Mouse (Mus musculus) lung, embryonic 15.5 days (tissue): ENCODE measurements around the gene Prrt1. TPM values are rescaled to one million over a fixed set of nuclear protein-coding genes. Genes with fewer than 3 reads are reported as not detected.
A peak's percentile ranks its signal among the peaks of the same experiment; 100 is the strongest.

Experiments used
- ATAC-seq: fragments of 200-750 bp; cut with Nextera tagmentation; 2 replicates; pipeline ENCODE4 v1.8.0; 2017; ENCODE audit warnings: moderate number of reproducible peaks, borderline replicate concordance; ENCODE audit not compliant: low FRiP score, low TSS enrichment; ENCODE audit errors: extremely low read depth
- H3K27ac ChIP-seq: fragments of 300-500 bp; sonication (generic); 2 replicates; pipeline ENCODE4 v1.5.1; 2015; ENCODE audit warnings: moderate library complexity, mild to moderate bottlenecking, inconsistent platforms
- H3K27me3 ChIP-seq: fragments of 300-500 bp; sonication (generic); 2 replicates; pipeline ENCODE4 v1.6.1; 2015; ENCODE audit warnings: inconsistent platforms
- H3K36me3 ChIP-seq: fragments of 300-500 bp; sonication (generic); 2 replicates; pipeline ENCODE4 v1.6.1; 2015; ENCODE audit warnings: inconsistent platforms
- H3K4me1 ChIP-seq: fragments of 300-500 bp; sonication (generic); 2 replicates; pipeline ENCODE4 v1.6.1; 2015; ENCODE audit warnings: inconsistent platforms
- H3K4me2 ChIP-seq: fragments of 300-500 bp; sonication (generic); 2 replicates; pipeline ENCODE4 v1.6.1; 2015; ENCODE audit warnings: inconsistent platforms, mild to moderate bottlenecking, moderate library complexity
- H3K4me3 ChIP-seq: fragments of 300-500 bp; sonication (generic); 2 replicates; pipeline ENCODE4 v1.5.1; 2015; ENCODE audit warnings: mild to moderate bottlenecking, inconsistent platforms
- H3K9ac ChIP-seq: fragments of 300-500 bp; sonication (generic); 2 replicates; pipeline ENCODE4 v1.6.1; 2015; ENCODE audit warnings: inconsistent platforms
- H3K9me3 ChIP-seq: fragments of 300-500 bp; sonication (generic); 2 replicates; pipeline ENCODE4 v1.6.1; 2016; ENCODE audit warnings: inconsistent platforms
- WGBS: fragments of 180-500 bp; shearing (Covaris S2); methylation state at CpG from one replicate; pipeline ENCODE4 v1.1.7; 2015; 5-methylcytosine and 5-hydroxymethylcytosine counted together
- polyA plus RNA-seq: library from polyadenylated mRNA; unstranded; fragments of >200 nt; fragmentation: Nextera tagmentation; extraction: Ambion mirVana; gene quantifications from 2 replicates; pipeline ENCODE4 v1.2.1, GENCODE M21; 2015

Prrt1 gene
- polyA plus RNA-seq, 1 experiment from 2014 or later = 0.46 TPM

GRCm38 (mm10) chr17:34621006-34621405 is 8.3 kb upstream of the Prrt1 start:
- H3K9ac ChIP-seq = no peak overlapping the region
- H3K4me1 ChIP-seq = peaks cover under 1% of the 10 kb centered on the region; the same call in 1 of the 2 replicates
- H3K9me3 ChIP-seq = no peaks in the 10 kb centered on the region
- WGBS = 75% methylated on average over 8 of the region's 8 CpGs
- H3K27me3 ChIP-seq = no peaks in the 10 kb centered on the region; the same call in 1 of the 2 replicates
- peaks cover 12% of the 10 kb centered on the region for H3K36me3 ChIP-seq
- H3K4me2 ChIP-seq = no peak overlapping the region
- H3K4me3 ChIP-seq = no peak overlapping the region
- H3K27ac ChIP-seq = no peak overlapping the region
- no peak for ATAC-seq

GRCm38 (mm10) chr17:34623161-34623560 is 6.2 kb upstream of the Prrt1 start:
- no peaks in the 10 kb centered on the region for H3K9me3 ChIP-seq
- H3K27me3 ChIP-seq = no peaks in the 10 kb centered on the region; the same call in 1 of the 2 replicates
- H3K36me3 ChIP-seq = peaks cover 12% of the 10 kb centered on the region
- WGBS = 84% methylated on average over 9 of the region's 9 CpGs
- ATAC-seq = no peak
- no peak overlapping the region for H3K4me3 ChIP-seq
- H3K9ac ChIP-seq = no peak overlapping the region
- no peak overlapping the region for H3K4me2 ChIP-seq
- H3K27ac ChIP-seq = no peak overlapping the region
- peaks cover 7% of the 10 kb centered on the region for H3K4me1 ChIP-seq

- H3K4me3 ChIP-seq = no peak overlapping the region
- WGBS = 87% methylated on average over 3 of the region's 3 CpGs
- H3K36me3 ChIP-seq = peaks cover 12% of the 10 kb centered on the region
- ATAC-seq = no peak
- no peak overlapping the region for H3K9ac ChIP-seq
- peaks cover 22% of the 10 kb centered on the region for H3K4me1 ChIP-seq
- no peaks in the 10 kb centered on the region for H3K9me3 ChIP-seq
- no peak overlapping the region for H3K27ac ChIP-seq
- H3K27me3 ChIP-seq = peaks cover 14% of the 10 kb centered on the region
- H3K4me2 ChIP-seq = no peak overlapping the region
These were observed 4.4 kb upstream of the Prrt1 start for GRCm38 (mm10) chr17:34624981-34625380.

GRCm38 (mm10) chr17:34626062-34626772 is 3.1 kb upstream of the Prrt1 start:
- 49% methylated on average over 16 of the region's 16 CpGs for WGBS
- Histone ChIP-seq H3K9ac (peak overlapping the region; percentile 58), H3K4me1 (peaks cover 34% of the 10 kb centered on the region), H3K27me3 (peaks cover 26% of the 10 kb centered on the region), H3K27ac (0 out of 2 replicates have a peak overlapping the region, but pooled peaks have one; percentile 90), H3K4me2 (peak overlapping the region; percentile 82), H3K4me3 (peak overlapping the region; percentile 69), H3K9me3 (no peaks in the 10 kb centered on the region), H3K36me3 (peaks cover 12% of the 10 kb centered on the region)
- ATAC-seq = no peak

- peak overlapping the region; percentile 90 for H3K27ac ChIP-seq
- peaks cover 8% of the 10 kb centered on the region for H3K36me3 ChIP-seq
- H3K4me2 ChIP-seq = peak overlapping the region; percentile 82
- peak overlapping the region; percentile 58 for H3K9ac ChIP-seq
- peak overlapping the region; percentile 69 for H3K4me3 ChIP-seq
- H3K9me3 ChIP-seq = no peaks in the 10 kb centered on the region
- peaks cover 32% of the 10 kb centered on the region for H3K27me3 ChIP-seq
- H3K4me1 ChIP-seq = peaks cover 39% of the 10 kb centered on the region
- ATAC-seq = no peak
- WGBS = 0% methylated on average over 18 of the region's 18 CpGs
These were observed 2.6 kb upstream of the Prrt1 start for GRCm38 (mm10) chr17:34626773-34627092.

GRCm38 (mm10) chr17:34627093-34627942 is 2.0 kb upstream of the Prrt1 start:
- peak overlapping the region; percentile 82 for H3K4me2 ChIP-seq
- peak overlapping the region; percentile 69 for H3K4me3 ChIP-seq
- H3K9me3 ChIP-seq = no peaks in the 10 kb centered on the region
- peaks cover 45% of the 10 kb centered on the region for H3K4me1 ChIP-seq
- under 1% methylated on average over 37 of the region's 45 CpGs for WGBS
- peaks cover 8% of the 10 kb centered on the region; the same call in 1 of the 2 replicates for H3K36me3 ChIP-seq
- ATAC-seq = peak; percentile 86
- peak overlapping the region; percentile 90 for H3K27ac ChIP-seq
- peak overlapping the region; percentile 58 for H3K9ac ChIP-seq
- peaks cover 37% of the 10 kb centered on the region for H3K27me3 ChIP-seq

GRCm38 (mm10) chr17:34627943-34628643 is 1.2 kb upstream of the Prrt1 start, which contains the start of gene Ppt2:
TSS of gene Ppt2 (minus strand) at chr17:34628510.
- H3K4me2 ChIP-seq = peak within 1 kb of the TSS; percentile 82
- H3K27ac ChIP-seq = peak within 1 kb of the TSS; percentile 90
- peaks cover 1% of the 10 kb centered on the region; the same call in 1 of the 2 replicates for H3K36me3 ChIP-seq
- peaks cover 45% of the 10 kb centered on the region for H3K27me3 ChIP-seq
- no peaks in the 10 kb centered on the region for H3K9me3 ChIP-seq
- peak within 1 kb of the TSS; percentile 69 for H3K4me3 ChIP-seq
- peak within 1 kb of the TSS; percentile 52 for H3K9ac ChIP-seq
- WGBS = 3% methylated on average over 29 of the region's 29 CpGs
- ATAC-seq = no peak; the same call in 1 of the 2 replicates
- H3K4me1 ChIP-seq = peaks cover 49% of the 10 kb centered on the region

- Histone ChIP-seq H3K27me3 (peaks cover 50% of the 10 kb centered on the region), H3K9me3 (no peaks in the 10 kb centered on the region)
- WGBS = 25% methylated on average over 5 of the region's 5 CpGs
These were observed 727 bp upstream of the Prrt1 start for GRCm38 (mm10) chr17:34628644-34628967.

GRCm38 (mm10) chr17:34629796-34630603 is 667 bp downstream of the Prrt1 start:
- no peaks in the 10 kb centered on the region for H3K36me3 ChIP-seq
- WGBS = 18% methylated on average over 12 of the region's 12 CpGs
- H3K4me1 ChIP-seq = peaks cover 49% of the 10 kb centered on the region
- 0 out of 2 replicates have a peak overlapping the region, but pooled peaks have one; percentile 15 for H3K4me3 ChIP-seq
- peaks cover 60% of the 10 kb centered on the region for H3K27me3 ChIP-seq
- no peak for ATAC-seq
- H3K9me3 ChIP-seq = no peaks in the 10 kb centered on the region
- H3K27ac ChIP-seq = no peak overlapping the region
- H3K4me2 ChIP-seq = peak overlapping the region; percentile 82
- no peak overlapping the region for H3K9ac ChIP-seq

More at GRCm38 (mm10) chr17:34628644-34628967, 727 bp upstream of the Prrt1 start:
- peak overlapping the region; percentile 69; the same call in 1 of the 2 replicates for H3K4me3 ChIP-seq
- H3K4me1 ChIP-seq = peaks cover 49% of the 10 kb centered on the region
- no peaks in the 10 kb centered on the region for H3K36me3 ChIP-seq
- no peak for ATAC-seq
- no peak overlapping the region for H3K27ac ChIP-seq
- no peak overlapping the region for H3K9ac ChIP-seq
- peak overlapping the region; percentile 82 for H3K4me2 ChIP-seq

- WGBS = 3% methylated on average over 47 of the region's 48 CpGs
- no peak overlapping the region for H3K27ac ChIP-seq
- peaks cover 69% of the 10 kb centered on the region for H3K27me3 ChIP-seq
- no peak overlapping the region for H3K9ac ChIP-seq
- peaks cover 49% of the 10 kb centered on the region for H3K4me1 ChIP-seq
- H3K4me2 ChIP-seq = peak overlapping the region; percentile 45
- H3K36me3 ChIP-seq = no peaks in the 10 kb centered on the region
- H3K9me3 ChIP-seq = no peaks in the 10 kb centered on the region
- no peak for ATAC-seq
- peak overlapping the region; percentile 15; the same call in 1 of the 2 replicates for H3K4me3 ChIP-seq
These were observed 1.5 kb downstream of the Prrt1 start for GRCm38 (mm10) chr17:34630761-34631301.
